In genomic region chr1:185098975-185099958, GRCm38 (mm10) we compare ENCODE assay signal across 13 mouse cellular contexts.
DNase-seq lines count a peak whose midpoint lies in the region; ATAC-seq and TF ChIP-seq lines count a peak whose summit lies in the region.
"Had no signal": no experiment of that assay in that cellular context is flagged by ENCODE, and none has a peak within 500 bp of the region (broad histone marks: within the 10 kb centered on the region; RNA-seq: fewer than 3 reads in every experiment).

No protein-coding gene starts in this region.

- no peaks in the 10 kb centered on the region for H3K36me3 ChIP-seq in heart, embryonic 11.5 days (ENCODE audit: control insufficient read depth, insufficient read depth, low read length)
- H3K36me3 ChIP-seq in heart, embryonic 10.5 days: no peaks in the 10 kb centered on the region
- no peaks in the 10 kb centered on the region for H3K36me3 ChIP-seq in ES-Bruce4 (ENCODE audit: control insufficient read depth, insufficient read depth, low read length, poor library complexity, severe bottlenecking)
- H3K36me3 ChIP-seq in forebrain, embryonic 10.5 days (replicated peaks): no peaks in the 10 kb centered on the region
- H3K36me3 ChIP-seq in hindbrain, postnatal 0 days (ENCODE audit: insufficient read depth, low read length): no peaks in the 10 kb centered on the region
- H3K36me3 ChIP-seq: limb, embryonic 15.5 days had no signal

- H3K9me3 ChIP-seq in heart, embryonic 11.5 days (replicated peaks; ENCODE audit: control insufficient read depth, low read length): no peaks in the 10 kb centered on the region
- H3K9me3 ChIP-seq in heart, embryonic 10.5 days: no peaks in the 10 kb centered on the region
- no peaks in the 10 kb centered on the region for H3K9me3 ChIP-seq in ES-Bruce4 (replicated peaks; ENCODE audit: control insufficient read depth, insufficient read depth, low read length, poor library complexity, severe bottlenecking)
- no peaks in the 10 kb centered on the region for H3K9me3 ChIP-seq in forebrain, embryonic 10.5 days
- H3K9me3 ChIP-seq in hindbrain, postnatal 0 days (ENCODE audit: low read length): no peaks in the 10 kb centered on the region
- H3K9me3 ChIP-seq: limb, embryonic 15.5 days had no signal

- peaks cover 17% of the 10 kb centered on the region; the same call in 1 of the 2 replicates for H3K4me1 ChIP-seq in heart, embryonic 11.5 days (ENCODE audit: control insufficient read depth, insufficient read depth, low read length)
- peaks cover 39% of the 10 kb centered on the region for H3K4me1 ChIP-seq in heart, embryonic 10.5 days
- peaks cover 5% of the 10 kb centered on the region for H3K4me1 ChIP-seq in ES-Bruce4 (ENCODE audit: control insufficient read depth, insufficient read depth, low read length)
- H3K4me1 ChIP-seq in forebrain, embryonic 10.5 days: peaks cover 36% of the 10 kb centered on the region
- no peaks in the 10 kb centered on the region; the same call in 1 of the 2 replicates for H3K4me1 ChIP-seq in hindbrain, postnatal 0 days (ENCODE audit: insufficient read depth, low read length)

- no peak for TF ChIP-seq POLR2A in ES-Bruce4 (IDR thresholded peaks at IDR 0.05; ENCODE audit: insufficient read depth, low read length)

- no peaks in the 10 kb centered on the region for H3K27me3 ChIP-seq in heart, embryonic 11.5 days (ENCODE audit: control insufficient read depth, insufficient read depth, low read length)
- H3K27me3 ChIP-seq in heart, embryonic 10.5 days (ENCODE audit: insufficient read depth, poor library complexity, severe bottlenecking): no peaks in the 10 kb centered on the region
- no peaks in the 10 kb centered on the region for H3K27me3 ChIP-seq in ES-Bruce4 (ENCODE audit: control insufficient read depth, insufficient read depth, low read length, poor library complexity, severe bottlenecking)
- H3K27me3 ChIP-seq in forebrain, embryonic 10.5 days (ENCODE audit: poor library complexity, severe bottlenecking): peaks cover 21% of the 10 kb centered on the region
- no peaks in the 10 kb centered on the region; the same call in 1 of the 2 replicates for H3K27me3 ChIP-seq in hindbrain, postnatal 0 days (ENCODE audit: insufficient read depth, low read length)
- H3K27me3 ChIP-seq: Patski had no signal

- H3K4me3 ChIP-seq in heart, embryonic 11.5 days (ENCODE audit: low read depth, low read length): no peak overlapping the region
- H3K4me3 ChIP-seq in heart, embryonic 10.5 days: no peak overlapping the region
- H3K4me3 ChIP-seq in ES-Bruce4 (ENCODE audit: low read depth, low read length): no peak overlapping the region
- H3K4me3 ChIP-seq in forebrain, embryonic 10.5 days: peak overlapping the region; percentile 30
- no peak overlapping the region for H3K4me3 ChIP-seq in hindbrain, postnatal 0 days (ENCODE audit: low read length)
- H3K4me3 ChIP-seq: layer of hippocampus, adult 2 months; limb, embryonic 15.5 days had no signal

- peak overlapping the region; percentile 39 for H3K4me2 ChIP-seq in heart, embryonic 11.5 days
- no peak overlapping the region for H3K4me2 ChIP-seq in hindbrain, postnatal 0 days (ENCODE audit: low read depth, low read length)
- H3K4me2 ChIP-seq: limb, embryonic 15.5 days had no signal

- ATAC-seq in heart, embryonic 11.5 days (replicated peaks; ENCODE audit: insufficient number of reproducible peaks, low FRiP score, low TSS enrichment): no peak
- ATAC-seq in hindbrain, postnatal 0 days: no peak
- ATAC-seq: intestine, postnatal 0 days; Patski had no signal

- H3K27ac ChIP-seq in heart, embryonic 11.5 days (ENCODE audit: low read depth, low read length): no peak overlapping the region
- H3K27ac ChIP-seq in heart, embryonic 10.5 days: no peak overlapping the region; the same call in 1 of the 2 replicates
- H3K27ac ChIP-seq in ES-Bruce4 (ENCODE audit: insufficient read depth, low read length): no peak overlapping the region
- peak overlapping the region; percentile 77 for H3K27ac ChIP-seq in forebrain, embryonic 10.5 days
- no peak overlapping the region for H3K27ac ChIP-seq in hindbrain, postnatal 0 days
- H3K27ac ChIP-seq: layer of hippocampus, adult 2 months; limb, embryonic 15.5 days had no signal

- H3K9ac ChIP-seq in heart, embryonic 11.5 days (ENCODE audit: low read depth, low read length): 0 out of 2 replicates have a peak overlapping the region, but pooled peaks have one; percentile 22
- no peak overlapping the region for H3K9ac ChIP-seq in ES-Bruce4 (ENCODE audit: low read depth, poor library complexity, severe bottlenecking)
- no peak overlapping the region for H3K9ac ChIP-seq in hindbrain, postnatal 0 days (replicated peaks; ENCODE audit: low read length)
- H3K9ac ChIP-seq: limb, embryonic 15.5 days had no signal

- TF ChIP-seq EP300 in ES-Bruce4 (IDR thresholded peaks at IDR 0.05; ENCODE audit: insufficient read depth, low read depth, low read length): peak; percentile 58; the same call in 1 of the 2 replicates

- no peak for TF ChIP-seq CTCF in ES-Bruce4 (IDR thresholded peaks at IDR 0.05; ENCODE audit: low read depth, low read length)
- no peak for TF ChIP-seq CTCF in hindbrain, postnatal 0 days (IDR thresholded peaks at IDR 0.05; ENCODE audit: low read depth)

- 32% methylated on average over 18 of the region's 18 CpGs for WGBS in heart, embryonic 11.5 days (ENCODE audit: insufficient replicate concordance)
- 27% methylated on average over 18 of the region's 18 CpGs for WGBS in heart, embryonic 10.5 days
- WGBS in forebrain, embryonic 10.5 days: 8% methylated on average over 18 of the region's 18 CpGs
- WGBS in hindbrain, postnatal 0 days: 17% methylated on average over 18 of the region's 18 CpGs

- no peak for DNase-seq in heart, embryonic 10.5 days (ENCODE audit: low spot score)
- DNase-seq in forebrain, embryonic 10.5 days (ENCODE audit: extremely low spot score, low spot score): peak; percentile 29
- DNase-seq in hindbrain, postnatal 0 days (ENCODE audit: low spot score): peak; percentile 28
- no peak for DNase-seq in layer of hippocampus, adult 9-10 months (ENCODE audit: low spot score)
- DNase-seq in adipocyte (ENCODE audit: low spot score): no peak
- DNase-seq in cerebellum, postnatal 14 days: no peak
- DNase-seq: lung, postnatal 36 days had no signal

Comparison
In these comparisons a context has a peak if more than half of its experiments do, and no peak if none do; other contexts are left out.
1. DNase-seq: peak in forebrain, embryonic 10.5 days (single experiment) and hindbrain, postnatal 0 days (single experiment); none in heart, embryonic 10.5 days (single experiment), layer of hippocampus, adult 9-10 months (single experiment), adipocyte (single experiment) and cerebellum, postnatal 14 days (0 of 2).